ENCODE assay signal across 15 mouse cellular contexts in the genomic region with DNA sequence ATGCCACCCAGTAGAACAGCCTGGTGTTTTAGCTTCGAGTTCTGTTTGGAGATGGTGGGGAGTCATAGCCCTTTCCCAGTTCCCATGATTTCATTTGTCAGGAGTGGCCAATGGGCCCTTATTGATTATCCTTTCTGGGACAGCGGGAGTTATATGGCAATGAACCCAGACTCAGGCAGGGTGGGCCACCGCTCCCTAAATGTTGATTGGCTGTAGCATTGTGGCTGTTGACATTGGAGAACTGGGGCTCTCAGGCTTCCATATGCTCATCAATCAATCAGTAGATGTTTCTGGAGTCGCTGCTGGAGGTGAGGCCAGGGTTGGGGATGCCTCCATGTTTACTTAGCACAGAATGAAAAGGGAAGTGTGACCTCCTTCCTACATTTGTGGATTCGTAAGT.
"Had no signal": no experiment of that assay in that cellular context is flagged by ENCODE, and none has a peak within 500 bp of the region (broad histone marks: within the 10 kb centered on the region; RNA-seq: fewer than 3 reads in every experiment).

No protein-coding gene starts in this region.

- H3K36me3 ChIP-seq: neural tube, embryonic 13.5 days; neural tube, embryonic 15.5 days; stomach, embryonic 15.5 days had no signal

- H3K4me1 ChIP-seq: stomach, embryonic 15.5 days had no signal

- DNase-seq: right cerebral cortex, adult 18-20 months; right cerebral cortex, postnatal 14 days; right cerebral cortex, postnatal 25 days; right cerebral cortex, postnatal 4 days; spleen, adult 18-20 months; thymus, adult 18-20 months; thymus, adult 2 months; thymus, postnatal 14 days; thymus, postnatal 25 days; thymus, postnatal 36 days; thymus, postnatal 4 days had no signal

- H3K9me3 ChIP-seq: neural tube, embryonic 13.5 days; neural tube, embryonic 15.5 days; stomach, embryonic 15.5 days had no signal

- H3K4me3 ChIP-seq: neural tube, embryonic 13.5 days; neural tube, embryonic 15.5 days; stomach, embryonic 15.5 days had no signal

- H3K27me3 ChIP-seq: neural tube, embryonic 13.5 days; neural tube, embryonic 15.5 days; stomach, embryonic 15.5 days had no signal

- H3K27ac ChIP-seq: neural tube, embryonic 13.5 days; neural tube, embryonic 15.5 days; stomach, embryonic 15.5 days; stomach, postnatal 0 days had no signal

- H3K4me2 ChIP-seq: neural tube, embryonic 13.5 days; neural tube, embryonic 15.5 days; stomach, embryonic 15.5 days had no signal

- H3K9ac ChIP-seq: neural tube, embryonic 13.5 days; neural tube, embryonic 15.5 days; stomach, embryonic 15.5 days had no signal
